Mouse (Mus musculus): Measurements from ENCODE around the gene Sh3gl2. TPM values are rescaled to one million over a fixed set of nuclear protein-coding genes. Genes with fewer than 3 reads are reported as not detected.

The Sh3gl2 gene
- polyA plus RNA-seq, 1 experiment, result 18.6 TPM

DNA sequence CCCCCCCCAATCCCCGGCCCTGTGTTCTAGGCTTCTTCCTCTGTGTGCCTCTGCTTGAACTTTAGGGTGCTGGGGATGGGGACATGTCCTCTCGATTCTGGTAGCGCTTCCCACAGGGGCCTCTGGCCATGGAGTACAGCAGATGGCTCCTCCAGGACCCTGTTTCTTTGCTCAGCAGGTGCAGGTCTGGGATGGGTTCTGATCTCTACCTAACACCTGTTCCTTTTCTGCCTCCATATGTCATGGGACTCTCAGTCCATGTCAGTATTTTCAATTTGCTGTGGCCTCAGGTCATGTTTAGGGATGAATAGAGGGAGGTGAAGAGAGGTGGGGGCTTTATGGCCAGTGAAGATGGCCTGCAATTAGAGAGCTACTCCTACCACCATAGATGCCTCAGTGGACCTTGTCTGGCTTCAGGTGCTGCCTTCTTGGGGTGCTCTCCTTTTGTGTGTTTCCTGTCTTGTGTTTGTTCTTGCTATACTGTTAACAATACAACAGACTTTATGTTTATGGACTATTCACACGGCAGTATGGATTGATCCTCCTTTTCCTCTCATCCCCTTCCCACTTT, 52.9 kb downstream of the Sh3gl2 start:
- H3K9ac ChIP-seq (ENCODE audit: low read depth, poor library complexity, severe bottlenecking), result no peak overlapping the region
- no peaks in the 10 kb centered on the region for H3K36me3 ChIP-seq (ENCODE audit: control insufficient read depth, insufficient read depth, low read length, poor library complexity, severe bottlenecking)
- no peak overlapping the region for H3K4me3 ChIP-seq (ENCODE audit: low read depth, low read length)
- no peaks in the 10 kb centered on the region for H3K27me3 ChIP-seq (ENCODE audit: control insufficient read depth, insufficient read depth, low read length, poor library complexity, severe bottlenecking)
- no peak overlapping the region for H3K27ac ChIP-seq (ENCODE audit: insufficient read depth, low read length)
- TF ChIP-seq CTCF (IDR thresholded peaks at IDR 0.05; ENCODE audit: low read depth, low read length) (no peak), POLR2A (IDR thresholded peaks at IDR 0.05; ENCODE audit: insufficient read depth, low read length) (no peak), EP300 (IDR thresholded peaks at IDR 0.05; ENCODE audit: insufficient read depth, low read depth, low read length) (no peak)
- H3K4me1 ChIP-seq (ENCODE audit: control insufficient read depth, insufficient read depth, low read length), result no peaks in the 10 kb centered on the region
- no peaks in the 10 kb centered on the region for H3K9me3 ChIP-seq (replicated peaks; ENCODE audit: control insufficient read depth, insufficient read depth, low read length, poor library complexity, severe bottlenecking)

DNA sequence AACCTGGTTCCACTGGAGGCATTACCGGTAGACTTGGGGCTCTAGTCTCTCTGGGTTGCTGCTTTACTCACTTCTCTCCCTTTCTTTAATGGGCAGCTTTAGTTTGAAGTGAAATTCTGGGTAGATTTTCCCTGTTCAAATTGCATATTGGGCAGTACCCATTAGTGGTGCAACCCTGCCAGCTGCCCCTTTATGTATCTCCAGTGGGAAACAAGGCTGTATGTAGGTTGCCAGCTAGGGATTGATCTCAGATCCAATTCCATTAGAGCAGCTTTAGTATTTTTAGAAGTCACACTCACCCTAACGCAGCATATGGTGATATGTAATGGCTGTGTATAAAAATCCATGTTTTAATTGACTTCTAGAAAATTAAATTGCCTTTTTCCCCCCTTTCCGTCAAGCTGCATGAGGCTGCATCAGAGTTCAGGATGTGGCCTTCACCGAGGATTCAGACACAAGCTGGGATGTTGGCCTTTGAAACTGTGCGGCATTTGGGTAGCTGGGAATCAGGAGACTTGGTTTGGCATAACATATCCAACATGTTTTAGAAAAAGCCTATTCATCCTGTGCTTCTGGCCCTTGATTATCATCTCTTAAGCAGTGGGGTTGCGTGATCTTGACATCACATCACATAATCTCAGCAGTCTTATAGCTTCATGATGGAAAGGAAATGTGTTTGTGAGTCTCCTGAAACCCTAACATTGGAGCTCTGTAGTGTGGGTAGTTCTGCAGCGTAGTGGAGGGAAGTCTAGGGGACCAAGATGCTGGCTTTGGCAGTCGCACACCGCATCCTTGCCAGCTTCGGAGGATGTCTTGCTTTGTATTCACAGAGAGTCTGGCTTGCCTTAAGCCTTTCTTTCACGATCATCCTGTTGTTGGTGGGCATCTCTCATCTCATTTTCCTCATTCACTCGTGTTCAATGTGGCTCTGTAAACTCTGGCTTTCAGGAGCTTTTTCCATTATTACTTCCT, 56.0 kb downstream of the Sh3gl2 start:
- Histone ChIP-seq H3K36me3 (ENCODE audit: control insufficient read depth, insufficient read depth, low read length, poor library complexity, severe bottlenecking) (no peaks in the 10 kb centered on the region), H3K4me3 (ENCODE audit: low read depth, low read length) (no peak overlapping the region), H3K9ac (ENCODE audit: low read depth, poor library complexity, severe bottlenecking) (no peak overlapping the region), H3K9me3 (replicated peaks; ENCODE audit: control insufficient read depth, insufficient read depth, low read length, poor library complexity, severe bottlenecking) (no peaks in the 10 kb centered on the region), H3K27me3 (ENCODE audit: control insufficient read depth, insufficient read depth, low read length, poor library complexity, severe bottlenecking) (no peaks in the 10 kb centered on the region), H3K4me1 (ENCODE audit: control insufficient read depth, insufficient read depth, low read length) (no peaks in the 10 kb centered on the region), H3K27ac (ENCODE audit: insufficient read depth, low read length) (no peak overlapping the region)
- TF ChIP-seq CTCF (IDR thresholded peaks at IDR 0.05; ENCODE audit: low read depth, low read length), result no peak
- TF ChIP-seq EP300 (IDR thresholded peaks at IDR 0.05; ENCODE audit: insufficient read depth, low read depth, low read length), result no peak
- TF ChIP-seq POLR2A (IDR thresholded peaks at IDR 0.05; ENCODE audit: insufficient read depth, low read length), result no peak

DNA sequence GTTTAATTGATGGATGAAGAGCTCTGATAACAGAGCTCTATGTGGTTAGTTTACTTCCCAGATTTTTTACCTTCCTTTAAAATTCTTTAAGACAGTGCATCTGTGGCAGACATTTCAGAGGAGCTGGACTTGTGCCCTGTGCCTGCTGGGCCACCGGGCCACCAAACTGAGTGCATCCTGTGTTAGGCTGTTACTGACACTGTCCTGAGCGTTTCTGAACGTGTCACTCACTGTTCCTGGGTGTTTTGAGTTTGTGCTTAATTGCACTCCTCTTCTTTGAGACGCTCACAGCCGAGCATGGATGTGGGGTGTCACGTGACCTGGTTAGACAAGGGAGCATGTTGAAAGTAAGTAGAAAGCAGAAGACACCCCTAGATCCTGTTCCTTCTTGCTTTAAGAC, 57.2 kb downstream of the Sh3gl2 start:
- Histone ChIP-seq H3K9ac (ENCODE audit: low read depth, poor library complexity, severe bottlenecking) (no peak overlapping the region), H3K27ac (ENCODE audit: insufficient read depth, low read length) (no peak overlapping the region), H3K4me1 (ENCODE audit: control insufficient read depth, insufficient read depth, low read length) (no peaks in the 10 kb centered on the region), H3K27me3 (ENCODE audit: control insufficient read depth, insufficient read depth, low read length, poor library complexity, severe bottlenecking) (no peaks in the 10 kb centered on the region), H3K9me3 (replicated peaks; ENCODE audit: control insufficient read depth, insufficient read depth, low read length, poor library complexity, severe bottlenecking) (no peaks in the 10 kb centered on the region), H3K36me3 (ENCODE audit: control insufficient read depth, insufficient read depth, low read length, poor library complexity, severe bottlenecking) (no peaks in the 10 kb centered on the region), H3K4me3 (ENCODE audit: low read depth, low read length) (no peak overlapping the region)
- TF ChIP-seq POLR2A (IDR thresholded peaks at IDR 0.05; ENCODE audit: insufficient read depth, low read length) (no peak), CTCF (IDR thresholded peaks at IDR 0.05; ENCODE audit: low read depth, low read length) (no peak), EP300 (IDR thresholded peaks at IDR 0.05; ENCODE audit: insufficient read depth, low read depth, low read length) (no peak)

DNA sequence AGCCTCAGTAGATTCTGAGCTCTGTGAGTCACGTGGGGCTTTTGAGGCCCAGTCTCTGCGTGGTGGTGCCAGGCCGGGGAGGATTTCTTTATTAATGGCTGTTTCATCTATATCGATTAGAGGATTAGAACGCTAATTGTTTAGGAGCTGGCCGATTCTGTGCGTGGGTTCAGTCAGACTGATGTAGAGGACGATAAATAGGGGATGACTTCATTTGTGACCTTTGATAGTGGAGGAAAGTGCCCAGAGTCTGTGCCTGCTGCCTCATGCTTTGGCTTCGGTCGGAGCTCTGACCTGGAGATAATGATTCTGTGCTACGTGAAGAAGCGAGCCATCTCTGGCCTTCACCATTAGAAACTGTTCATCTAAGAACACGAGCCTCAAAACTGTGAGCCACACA, 57.7 kb downstream of the Sh3gl2 start:
- Histone ChIP-seq H3K27ac (ENCODE audit: insufficient read depth, low read length) (no peak overlapping the region), H3K9me3 (replicated peaks; ENCODE audit: control insufficient read depth, insufficient read depth, low read length, poor library complexity, severe bottlenecking) (no peaks in the 10 kb centered on the region), H3K9ac (ENCODE audit: low read depth, poor library complexity, severe bottlenecking) (no peak overlapping the region), H3K27me3 (ENCODE audit: control insufficient read depth, insufficient read depth, low read length, poor library complexity, severe bottlenecking) (no peaks in the 10 kb centered on the region), H3K4me3 (ENCODE audit: low read depth, low read length) (no peak overlapping the region), H3K4me1 (ENCODE audit: control insufficient read depth, insufficient read depth, low read length) (peaks cover 2% of the 10 kb centered on the region), H3K36me3 (ENCODE audit: control insufficient read depth, insufficient read depth, low read length, poor library complexity, severe bottlenecking) (no peaks in the 10 kb centered on the region)
- TF ChIP-seq CTCF (IDR thresholded peaks at IDR 0.05; ENCODE audit: low read depth, low read length), result no peak
- TF ChIP-seq EP300 (IDR thresholded peaks at IDR 0.05; ENCODE audit: insufficient read depth, low read depth, low read length), result no peak
- no peak for TF ChIP-seq POLR2A (IDR thresholded peaks at IDR 0.05; ENCODE audit: insufficient read depth, low read length)

DNA sequence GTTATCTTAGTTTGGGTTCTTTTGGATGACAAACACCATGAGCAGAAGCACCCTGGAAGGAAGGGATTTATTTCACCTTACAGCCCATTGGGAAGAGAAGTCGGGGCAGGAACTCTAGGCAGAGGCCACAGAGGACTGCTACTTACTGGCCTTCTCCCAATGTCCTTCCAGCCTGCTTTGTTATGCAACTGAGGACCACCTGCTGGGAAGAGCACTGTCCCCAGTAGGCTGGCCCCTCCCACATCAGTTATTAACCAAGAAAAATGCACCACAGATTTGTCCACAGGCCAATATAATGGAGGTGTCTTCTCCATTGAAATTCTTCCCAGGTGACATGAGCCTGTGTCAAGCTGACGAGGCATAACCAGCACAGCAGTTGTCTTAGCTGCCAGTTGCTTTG, 62.5 kb downstream of the Sh3gl2 start:
- H3K36me3 ChIP-seq (ENCODE audit: control insufficient read depth, insufficient read depth, low read length, poor library complexity, severe bottlenecking), result no peaks in the 10 kb centered on the region
- H3K27me3 ChIP-seq (ENCODE audit: control insufficient read depth, insufficient read depth, low read length, poor library complexity, severe bottlenecking), result no peaks in the 10 kb centered on the region
- no peak for TF ChIP-seq CTCF (IDR thresholded peaks at IDR 0.05; ENCODE audit: low read depth, low read length)
- no peak for TF ChIP-seq POLR2A (IDR thresholded peaks at IDR 0.05; ENCODE audit: insufficient read depth, low read length)
- no peak for TF ChIP-seq EP300 (IDR thresholded peaks at IDR 0.05; ENCODE audit: insufficient read depth, low read depth, low read length)
- H3K4me1 ChIP-seq (ENCODE audit: control insufficient read depth, insufficient read depth, low read length), result peaks cover 3% of the 10 kb centered on the region
- H3K9ac ChIP-seq (ENCODE audit: low read depth, poor library complexity, severe bottlenecking), result no peak overlapping the region
- H3K27ac ChIP-seq (ENCODE audit: insufficient read depth, low read length), result no peak overlapping the region
- no peaks in the 10 kb centered on the region for H3K9me3 ChIP-seq (replicated peaks; ENCODE audit: control insufficient read depth, insufficient read depth, low read length, poor library complexity, severe bottlenecking)
- H3K4me3 ChIP-seq (ENCODE audit: low read depth, low read length), result no peak overlapping the region

DNA sequence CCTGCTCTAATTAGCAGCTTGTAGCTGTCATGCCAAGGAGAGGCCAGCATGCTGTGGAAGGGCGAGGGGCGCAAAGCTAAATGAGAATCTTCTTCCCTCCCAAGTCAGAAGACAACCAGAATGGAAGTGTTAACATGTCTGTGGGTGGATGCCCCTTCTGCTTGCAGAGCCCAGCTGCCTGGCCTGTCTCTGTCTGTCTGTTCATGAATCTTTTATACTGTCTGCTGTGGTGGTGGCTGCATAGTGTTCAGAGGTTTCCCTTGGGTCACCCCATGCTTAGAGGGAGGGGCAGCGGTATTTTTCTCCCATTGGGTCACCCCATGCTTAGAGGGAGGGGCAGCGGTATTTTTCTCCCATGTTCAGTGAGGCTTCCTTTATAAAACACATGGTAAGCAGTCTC, 68.0 kb downstream of the Sh3gl2 start:
- H3K4me1 ChIP-seq (ENCODE audit: control insufficient read depth, insufficient read depth, low read length), result no peaks in the 10 kb centered on the region
- no peak overlapping the region for H3K9ac ChIP-seq (ENCODE audit: low read depth, poor library complexity, severe bottlenecking)
- H3K36me3 ChIP-seq (ENCODE audit: control insufficient read depth, insufficient read depth, low read length, poor library complexity, severe bottlenecking), result no peaks in the 10 kb centered on the region
- no peak overlapping the region for H3K27ac ChIP-seq (ENCODE audit: insufficient read depth, low read length)
- no peaks in the 10 kb centered on the region for H3K27me3 ChIP-seq (ENCODE audit: control insufficient read depth, insufficient read depth, low read length, poor library complexity, severe bottlenecking)
- H3K4me3 ChIP-seq (ENCODE audit: low read depth, low read length), result no peak overlapping the region
- H3K9me3 ChIP-seq (replicated peaks; ENCODE audit: control insufficient read depth, insufficient read depth, low read length, poor library complexity, severe bottlenecking), result no peaks in the 10 kb centered on the region; the same call in 1 of the 2 replicates
- no peak for TF ChIP-seq POLR2A (IDR thresholded peaks at IDR 0.05; ENCODE audit: insufficient read depth, low read length)
- no peak for TF ChIP-seq CTCF (IDR thresholded peaks at IDR 0.05; ENCODE audit: low read depth, low read length)
- no peak for TF ChIP-seq EP300 (IDR thresholded peaks at IDR 0.05; ENCODE audit: insufficient read depth, low read depth, low read length)
